Mouse (Mus musculus) myocyte (in vitro differentiated cells): Measurements from ENCODE around the gene Ptprs. TPM values are rescaled to one million over a fixed set of nuclear protein-coding genes. Genes with fewer than 3 reads are reported as not detected.
A peak's percentile ranks its signal among the peaks of the same experiment; 100 is the strongest.

Experiments used
- H3K27me3 ChIP-seq: one replicate; pipeline ENCODE4 v1.6.1; 2011; ENCODE audit not compliant: control insufficient read depth, insufficient read depth, insufficient read length
- H3K36me3 ChIP-seq: one replicate; pipeline ENCODE4 v1.6.1; 2011; ENCODE audit not compliant: control insufficient read depth, insufficient read depth
- H3K4me2 ChIP-seq: one replicate; pipeline ENCODE4 v1.6.1; 2011; ENCODE audit warnings: low read depth, control low read depth
- H3K4me3 ChIP-seq: one replicate; pipeline ENCODE4 v1.5.1; 2011; ENCODE audit warnings: mild to moderate bottlenecking, control low read depth, moderate library complexity
- H3K79me2 ChIP-seq: one replicate; pipeline ENCODE4 v1.6.1; 2011; ENCODE audit not compliant: control insufficient read depth, insufficient read depth
- H3ac ChIP-seq: one replicate; pipeline ENCODE4 v1.6.1; 2011; ENCODE audit not compliant: control insufficient read depth, insufficient read length
- CEBPB ChIP-seq: IDR thresholded peaks from 2 replicates; pipeline ENCODE4 v1.6.1; 2011; ENCODE audit warnings: mild to moderate bottlenecking, moderate library complexity; ENCODE audit not compliant: poor library complexity, insufficient read depth, severe bottlenecking
- E2F4 ChIP-seq: IDR thresholded peaks from one replicate; pipeline ENCODE4 v1.6.1; 2011; ENCODE audit warnings: mild to moderate bottlenecking, control low read depth, moderate library complexity; ENCODE audit not compliant: insufficient read depth
- MAX ChIP-seq: IDR thresholded peaks from one replicate; pipeline ENCODE4 v1.6.1; 2011; ENCODE audit warnings: low read depth, mild to moderate bottlenecking, control low read depth
- MYOD1 ChIP-seq, 3 experiments: IDR thresholded peaks; one replicate each; pipeline ENCODE4 v1.6.1; 2011; ENCODE audit warnings: control low read depth in 2 of 3, low read depth in 2 of 3, mild to moderate bottlenecking in 2 of 3, moderate library complexity in 1 of 3; ENCODE audit not compliant: insufficient read length in 2 of 3, control insufficient read depth in 1 of 3
- MYOG ChIP-seq, 3 experiments: IDR thresholded peaks; one replicate each; pipeline ENCODE4 v1.6.1; 2011; ENCODE audit warnings: control low read depth in 2 of 3, low read depth in 2 of 3, mild to moderate bottlenecking in 2 of 3; ENCODE audit not compliant: insufficient read length in 2 of 3, control insufficient read depth in 1 of 3, insufficient read depth in 1 of 3
- POLR2A ChIP-seq: IDR thresholded peaks from one replicate; pipeline ENCODE4 v1.6.1; 2011; ENCODE audit warnings: low read depth, mild to moderate bottlenecking, control low read depth, moderate library complexity; ENCODE audit not compliant: insufficient read length
- POLR2AphosphoS2 ChIP-seq: IDR thresholded peaks from one replicate; pipeline ENCODE4 v1.6.1; 2011; ENCODE audit warnings: low read depth, control low read depth; ENCODE audit not compliant: insufficient read length
- REST ChIP-seq: IDR thresholded peaks from one replicate; pipeline ENCODE4 v1.6.1; 2011; ENCODE audit warnings: mild to moderate bottlenecking, control low read depth, moderate library complexity; ENCODE audit not compliant: insufficient read depth, insufficient read length
- SRF ChIP-seq: IDR thresholded peaks from one replicate; pipeline ENCODE4 v1.6.1; 2011; ENCODE audit warnings: low read depth; ENCODE audit not compliant: control insufficient read depth, insufficient read length
- TCF12 ChIP-seq: IDR thresholded peaks from one replicate; pipeline ENCODE4 v1.6.1; 2011; ENCODE audit warnings: mild to moderate bottlenecking, control low read depth; ENCODE audit not compliant: poor library complexity, insufficient read depth, severe bottlenecking
- TCF3 ChIP-seq: IDR thresholded peaks from one replicate; pipeline ENCODE4 v1.6.1; 2011; ENCODE audit warnings: low read depth, control low read depth; ENCODE audit not compliant: insufficient read length
- USF1 ChIP-seq: IDR thresholded peaks from one replicate; pipeline ENCODE4 v1.6.1; 2011; ENCODE audit warnings: low read depth, mild to moderate bottlenecking, control low read depth, moderate library complexity
- polyA plus RNA-seq: library from polyadenylated mRNA; unstranded; fragments of >200 nt; fragmentation: generic; extraction: Trizol; gene quantifications from one replicate; pipeline ENCODE4 v1.2.1, GENCODE M21; 2012; ENCODE audit warnings: missing spikeins

Gene Ptprs
- polyA plus RNA-seq, 1 experiment: 116 TPM

GRCm38 (mm10) chr17:56474311-56474830 lies 1.9 kb downstream of the Ptprs start:
- no peak for TF ChIP-seq MYOG (IDR thresholded peaks at IDR 0.05; ENCODE audit: control insufficient read depth in 1 of 3, insufficient read depth in 1 of 3, insufficient read length in 2 of 3, low read depth in 2 of 3)
- TF ChIP-seq TCF12: no peak
- no peak for TF ChIP-seq CEBPB
- TF ChIP-seq MYOD1 (IDR thresholded peaks at IDR 0.05; ENCODE audit: control insufficient read depth in 1 of 3, insufficient read length in 2 of 3, low read depth in 2 of 3): no peak
- no peak for TF ChIP-seq POLR2A
- TF ChIP-seq MAX: no peak
- TF ChIP-seq POLR2AphosphoS2: no peak
- TF ChIP-seq TCF3: no peak
- TF ChIP-seq USF1: no peak
- Histone ChIP-seq H3K36me3 (no peaks in the 10 kb centered on the region), H3ac (peak overlapping the region; percentile 61), H3K27me3 (no peaks in the 10 kb centered on the region), H3K79me2 (peaks cover 53% of the 10 kb centered on the region), H3K4me3 (peak overlapping the region; percentile 89), H3K4me2 (peak overlapping the region; percentile 81)

DNA sequence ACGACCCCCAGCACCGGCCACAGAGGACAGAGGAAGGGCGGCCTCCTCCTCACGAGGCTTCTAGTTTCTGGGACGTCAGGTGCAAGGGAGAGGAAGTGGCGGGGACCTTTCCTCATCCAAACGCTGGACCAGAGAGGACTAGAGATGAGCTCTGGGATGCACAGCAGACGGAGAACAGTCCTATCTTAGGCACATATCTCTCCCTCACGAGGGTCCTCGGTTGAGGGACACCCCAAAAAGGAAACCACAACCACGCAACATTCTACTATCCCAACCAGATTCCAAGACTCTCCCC lies 2.7 kb downstream of the Ptprs start:
- Histone ChIP-seq H3K4me2 (peak overlapping the region; percentile 81), H3K4me3 (peak overlapping the region; percentile 89), H3K79me2 (peaks cover 61% of the 10 kb centered on the region), H3ac (no peak overlapping the region), H3K36me3 (no peaks in the 10 kb centered on the region), H3K27me3 (no peaks in the 10 kb centered on the region)
- no peak for TF ChIP-seq TCF12
- TF ChIP-seq MAX: no peak
- TF ChIP-seq CEBPB: no peak
- no peak for TF ChIP-seq USF1

- Histone ChIP-seq H3K4me2 (peak overlapping the region; percentile 81), H3ac (no peak overlapping the region), H3K79me2 (peaks cover 62% of the 10 kb centered on the region), H3K4me3 (peak overlapping the region; percentile 89), H3K36me3 (no peaks in the 10 kb centered on the region), H3K27me3 (no peaks in the 10 kb centered on the region)
- no peak for TF ChIP-seq MYOG (IDR thresholded peaks at IDR 0.05; ENCODE audit: control insufficient read depth in 1 of 3, insufficient read depth in 1 of 3, insufficient read length in 2 of 3, low read depth in 2 of 3)
- TF ChIP-seq CEBPB: no peak
- no peak for TF ChIP-seq POLR2AphosphoS2
- no peak for TF ChIP-seq TCF12
- no peak for TF ChIP-seq MYOD1 (IDR thresholded peaks at IDR 0.05; ENCODE audit: control insufficient read depth in 1 of 3, insufficient read length in 2 of 3, low read depth in 2 of 3)
- TF ChIP-seq E2F4: no peak
- TF ChIP-seq REST: no peak
- TF ChIP-seq SRF: no peak
- no peak for TF ChIP-seq MAX
- no peak for TF ChIP-seq TCF3
- TF ChIP-seq POLR2A: no peak
- TF ChIP-seq USF1: no peak
These were observed 3.3 kb downstream of the Ptprs start for GRCm38 (mm10) chr17:56472733-56473610.

- H3ac ChIP-seq: no peak overlapping the region
- no peak for TF ChIP-seq USF1
- TF ChIP-seq MYOG (IDR thresholded peaks at IDR 0.05; ENCODE audit: control insufficient read depth in 1 of 3, insufficient read depth in 1 of 3, insufficient read length in 2 of 3, low read depth in 2 of 3): no peak
- TF ChIP-seq MAX: no peak
- no peak for TF ChIP-seq CEBPB
- no peak for TF ChIP-seq REST
- TF ChIP-seq POLR2AphosphoS2: no peak
- no peak for TF ChIP-seq SRF
- TF ChIP-seq TCF3: no peak
- no peak for TF ChIP-seq POLR2A
- TF ChIP-seq E2F4: no peak
- TF ChIP-seq MYOD1 (IDR thresholded peaks at IDR 0.05; ENCODE audit: control insufficient read depth in 1 of 3, insufficient read length in 2 of 3, low read depth in 2 of 3): no peak
- no peak for TF ChIP-seq TCF12
- H3K27me3 ChIP-seq: no peaks in the 10 kb centered on the region
- H3K4me2 ChIP-seq: no peak overlapping the region
- H3K4me3 ChIP-seq: no peak overlapping the region
- H3K36me3 ChIP-seq: no peaks in the 10 kb centered on the region
- H3K79me2 ChIP-seq: peaks cover 62% of the 10 kb centered on the region
These were observed 4.2 kb downstream of the Ptprs start for GRCm38 (mm10) chr17:56472121-56472520.

GRCm38 (mm10) chr17:56471136-56471535 lies 5.1 kb downstream of the Ptprs start:
- H3K4me2 ChIP-seq: no peak overlapping the region
- H3K27me3 ChIP-seq: no peaks in the 10 kb centered on the region
- no peak overlapping the region for H3K4me3 ChIP-seq
- H3K36me3 ChIP-seq: no peaks in the 10 kb centered on the region
- TF ChIP-seq CEBPB: no peak
- no peak for TF ChIP-seq USF1
- no peak for TF ChIP-seq POLR2AphosphoS2
- TF ChIP-seq MYOG (IDR thresholded peaks at IDR 0.05; ENCODE audit: control insufficient read depth in 1 of 3, insufficient read depth in 1 of 3, insufficient read length in 2 of 3, low read depth in 2 of 3): peak in 1 of 3 experiments; percentile 59
- no peak for TF ChIP-seq TCF12
- TF ChIP-seq E2F4: no peak
- peak in 1 of 3 experiments; percentile 43 for TF ChIP-seq MYOD1 (IDR thresholded peaks at IDR 0.05; ENCODE audit: control insufficient read depth in 1 of 3, insufficient read length in 2 of 3, low read depth in 2 of 3)
- no peak for TF ChIP-seq SRF
- TF ChIP-seq POLR2A: no peak
- TF ChIP-seq REST: no peak
- no peak overlapping the region for H3ac ChIP-seq
- H3K79me2 ChIP-seq: peaks cover 70% of the 10 kb centered on the region
